Mouse (Mus musculus) skeletal muscle tissue, adult 2 months (tissue): Measurements from ENCODE around the gene Adat2.

Source experiments
- DNase-seq: peaks from one replicate; pipeline ENCODE4 v3.0.0-alpha.2; 2012; ENCODE audit warnings: low read depth, low spot score

Adat2 gene

DNA sequence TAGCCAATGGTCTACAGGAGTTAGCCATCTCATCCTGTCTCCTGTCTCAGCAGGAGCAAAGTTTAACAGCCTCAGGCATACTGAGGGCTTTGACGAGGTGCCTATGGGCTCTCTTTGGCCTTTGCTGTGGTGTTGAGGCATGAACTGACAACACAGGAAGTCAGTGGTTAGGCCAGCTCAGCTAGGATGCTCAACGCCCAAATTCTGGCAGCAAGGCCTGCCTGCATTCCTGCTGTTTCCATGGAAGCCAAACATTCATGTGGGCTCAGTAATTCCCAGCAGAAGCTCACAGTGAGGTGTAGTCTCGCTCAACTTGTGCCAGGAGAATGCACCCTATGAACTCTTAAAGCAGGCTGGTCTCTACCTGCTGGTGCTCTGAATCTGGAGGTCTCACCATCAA lies 43.4 kb downstream of the Adat2 start:
- peak; percentile 18 for DNase-seq

GRCm38 (mm10) chr10:13596866-13597265 lies 44.2 kb downstream of the Adat2 start:
- DNase-seq, result no peak

GRCm38 (mm10) chr10:13597491-13597890 lies 44.8 kb downstream of the Adat2 start:
- no peak for DNase-seq

- DNase-seq, result no peak
Observed at GRCm38 (mm10) chr10:13600926-13601325, 48.2 kb downstream of the Adat2 start.
